Mouse (Mus musculus): ENCODE data around the gene Mapkap1. TPM values are rescaled to one million over a fixed set of nuclear protein-coding genes. Genes with fewer than 3 reads are reported as not detected.

Gene Mapkap1
- polyA plus RNA-seq (2012; rRNA removed), result 48.9 and 50.4 TPM in 2 replicates

GRCm38 (mm10) chr2:34406601-34407464, at the start of gene Mapkap1:
Gene Mapkap1, plus strand, starts transcription at chr2:34406771.
- WGBS, result under 1% methylated on average over 68 of the region's 68 CpGs
- Histone ChIP-seq H3K4me3 (replicated peaks; ENCODE audit: insufficient read depth, low read depth, low read length) (peak within 1 kb of the TSS; percentile 78), H3K4me1 (ENCODE audit: control insufficient read depth, insufficient read depth, low read length) (peaks cover 2% of the 10 kb centered on the region; the same call in 1 of the 2 replicates), H3K27ac (ENCODE audit: insufficient read depth, low read length) (no peak within 1 kb of the TSS; the same call in 1 of the 2 replicates), H3K27me3 (ENCODE audit: control insufficient read depth, insufficient read depth, low read length) (no peaks in the 10 kb centered on the region)
- TF ChIP-seq CTCF (IDR thresholded peaks at IDR 0.05; ENCODE audit: borderline replicate concordance, insufficient read depth, low read depth, low read length) (no peak), POLR2A (IDR thresholded peaks at IDR 0.05; ENCODE audit: borderline replicate concordance, insufficient read depth, low read length) (peak; percentile 67; the same call in 1 of the 2 replicates)
- DNase-seq, result peak; percentile 96 to 97

- Histone ChIP-seq H3K27me3 (ENCODE audit: control insufficient read depth, insufficient read depth, low read length) (no peaks in the 10 kb centered on the region), H3K27ac (ENCODE audit: insufficient read depth, low read length) (no peak overlapping the region), H3K4me1 (ENCODE audit: control insufficient read depth, insufficient read depth, low read length) (no peaks in the 10 kb centered on the region), H3K4me3 (replicated peaks; ENCODE audit: insufficient read depth, low read depth, low read length) (no peak overlapping the region)
- TF ChIP-seq POLR2A (IDR thresholded peaks at IDR 0.05; ENCODE audit: borderline replicate concordance, insufficient read depth, low read length) (no peak), CTCF (IDR thresholded peaks at IDR 0.05; ENCODE audit: borderline replicate concordance, insufficient read depth, low read depth, low read length) (no peak)
- DNase-seq, result no peak
- 49% methylated on average over 1 of the region's 1 CpGs for WGBS
These were observed 42.9 kb upstream of the Mapkap1 start for GRCm38 (mm10) chr2:34363678-34364077.

GRCm38 (mm10) chr2:34367024-34367423, 39.5 kb upstream of the Mapkap1 start:
- 77% methylated on average over 2 of the region's 2 CpGs for WGBS
- H3K27ac ChIP-seq (ENCODE audit: insufficient read depth, low read length), result no peak overlapping the region
- no peaks in the 10 kb centered on the region for H3K27me3 ChIP-seq (ENCODE audit: control insufficient read depth, insufficient read depth, low read length)

GRCm38 (mm10) chr2:34368396-34368795, 38.2 kb upstream of the Mapkap1 start:
- Histone ChIP-seq H3K27me3 (ENCODE audit: control insufficient read depth, insufficient read depth, low read length) (no peaks in the 10 kb centered on the region), H3K27ac (ENCODE audit: insufficient read depth, low read length) (no peak overlapping the region), H3K4me3 (replicated peaks; ENCODE audit: insufficient read depth, low read depth, low read length) (no peak overlapping the region), H3K4me1 (ENCODE audit: control insufficient read depth, insufficient read depth, low read length) (peaks cover 2% of the 10 kb centered on the region; the same call in 1 of the 2 replicates)
- no peak for TF ChIP-seq POLR2A (IDR thresholded peaks at IDR 0.05; ENCODE audit: borderline replicate concordance, insufficient read depth, low read length)
- no peak for TF ChIP-seq CTCF (IDR thresholded peaks at IDR 0.05; ENCODE audit: borderline replicate concordance, insufficient read depth, low read depth, low read length)
- DNase-seq, result no peak
- 60% methylated on average over 6 of the region's 6 CpGs for WGBS

More at GRCm38 (mm10) chr2:34367024-34367423, 39.5 kb upstream of the Mapkap1 start:
- TF ChIP-seq CTCF (IDR thresholded peaks at IDR 0.05; ENCODE audit: borderline replicate concordance, insufficient read depth, low read depth, low read length), result no peak
- no peak for TF ChIP-seq POLR2A (IDR thresholded peaks at IDR 0.05; ENCODE audit: borderline replicate concordance, insufficient read depth, low read length)
- Histone ChIP-seq H3K4me3 (replicated peaks; ENCODE audit: insufficient read depth, low read depth, low read length) (no peak overlapping the region), H3K4me1 (ENCODE audit: control insufficient read depth, insufficient read depth, low read length) (no peaks in the 10 kb centered on the region)
- no peak for DNase-seq

GRCm38 (mm10) chr2:34370349-34370724, 36.2 kb upstream of the Mapkap1 start:
- 37% methylated on average over 7 of the region's 7 CpGs for WGBS
- Histone ChIP-seq H3K4me3 (replicated peaks; ENCODE audit: insufficient read depth, low read depth, low read length) (peak overlapping the region; percentile 60), H3K27ac (ENCODE audit: insufficient read depth, low read length) (no peak overlapping the region), H3K27me3 (ENCODE audit: control insufficient read depth, insufficient read depth, low read length) (no peaks in the 10 kb centered on the region), H3K4me1 (ENCODE audit: control insufficient read depth, insufficient read depth, low read length) (peaks cover 3% of the 10 kb centered on the region; the same call in 1 of the 2 replicates)
- TF ChIP-seq CTCF (IDR thresholded peaks at IDR 0.05; ENCODE audit: borderline replicate concordance, insufficient read depth, low read depth, low read length) (no peak), POLR2A (IDR thresholded peaks at IDR 0.05; ENCODE audit: borderline replicate concordance, insufficient read depth, low read length) (no peak)
- peak in 1 of 2 experiments; percentile 12 for DNase-seq

GRCm38 (mm10) chr2:34370725-34371440, 35.7 kb upstream of the Mapkap1 start:
- no peak overlapping the region for H3K27ac ChIP-seq (ENCODE audit: insufficient read depth, low read length)
- H3K4me1 ChIP-seq (ENCODE audit: control insufficient read depth, insufficient read depth, low read length), result peaks cover 3% of the 10 kb centered on the region; the same call in 1 of the 2 replicates
- 3% methylated on average over 42 of the region's 42 CpGs for WGBS
- H3K27me3 ChIP-seq (ENCODE audit: control insufficient read depth, insufficient read depth, low read length), result no peaks in the 10 kb centered on the region
- TF ChIP-seq CTCF (IDR thresholded peaks at IDR 0.05; ENCODE audit: borderline replicate concordance, insufficient read depth, low read depth, low read length) (no peak), POLR2A (IDR thresholded peaks at IDR 0.05; ENCODE audit: borderline replicate concordance, insufficient read depth, low read length) (no peak)
- H3K4me3 ChIP-seq (replicated peaks; ENCODE audit: insufficient read depth, low read depth, low read length), result peak overlapping the region; percentile 60
- DNase-seq, result peak; percentile 49 to 58

- no peak for TF ChIP-seq POLR2A (IDR thresholded peaks at IDR 0.05; ENCODE audit: borderline replicate concordance, insufficient read depth, low read length)
- no peak for TF ChIP-seq CTCF (IDR thresholded peaks at IDR 0.05; ENCODE audit: borderline replicate concordance, insufficient read depth, low read depth, low read length)
- Histone ChIP-seq H3K27ac (ENCODE audit: insufficient read depth, low read length) (no peak overlapping the region), H3K4me1 (ENCODE audit: control insufficient read depth, insufficient read depth, low read length) (peaks cover 3% of the 10 kb centered on the region; the same call in 1 of the 2 replicates), H3K27me3 (ENCODE audit: control insufficient read depth, insufficient read depth, low read length) (no peaks in the 10 kb centered on the region), H3K4me3 (replicated peaks; ENCODE audit: insufficient read depth, low read depth, low read length) (peak overlapping the region; percentile 60)
- DNase-seq, result peak; percentile 58 to 66
- 1% methylated on average over 88 of the region's 118 CpGs for WGBS
These were observed 34.9 kb upstream of the Mapkap1 start for GRCm38 (mm10) chr2:34371441-34372304.

All from cerebellum, adult 2 months (tissue).